Mouse (Mus musculus): ENCODE measurements at regions not wholly inside any gene's neighbourhood (a gene's known extent, or its start where the extent isn't known, plus 50 kb on each side); places are given as distances from the start of the nearest gene placed in this dataset.

DNA sequence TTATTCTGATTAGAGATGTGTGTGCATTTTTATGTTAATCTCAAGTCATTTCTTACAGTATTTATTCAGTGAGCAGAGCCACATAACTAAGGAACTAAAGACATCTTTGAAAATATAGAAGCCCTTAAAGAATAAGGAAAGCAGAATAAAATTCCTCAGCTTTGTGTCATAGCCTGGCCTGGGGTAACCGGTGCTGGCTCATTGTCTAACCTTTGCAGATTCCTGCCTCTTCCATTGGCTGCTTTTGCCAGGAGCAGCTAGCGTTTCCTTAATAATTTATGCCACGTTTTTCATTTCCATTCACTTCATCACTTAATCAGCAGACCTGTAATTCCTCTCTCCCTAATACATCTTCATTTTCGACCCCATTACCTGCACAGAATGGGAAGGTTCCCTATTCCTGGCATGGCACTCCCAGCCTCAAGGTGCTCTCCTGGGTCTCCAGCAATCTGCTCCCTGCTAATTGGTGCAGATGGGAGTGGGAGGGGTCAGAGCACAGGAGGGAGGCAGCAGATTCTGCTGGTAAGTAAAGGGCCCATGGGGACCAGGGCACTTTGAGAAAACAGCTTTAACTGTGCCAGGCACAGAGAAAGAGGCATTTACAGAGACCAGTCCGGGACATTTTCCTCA lies 413.1 kb downstream of the Stim2 start:
- DNase-seq (ENCODE audit: low read depth, low spot score) = no peak

GRCm38 (mm10) chr5:54419811-54420470 lies 421.6 kb downstream of the Stim2 start:
- no peak for DNase-seq (ENCODE audit: low read depth, low spot score)

GRCm38 (mm10) chr5:54439286-54439685 lies 441.0 kb downstream of the Stim2 start:
- DNase-seq (ENCODE audit: low read depth, low spot score) = no peak

- peak; percentile 47 for DNase-seq (ENCODE audit: low read depth, low spot score)
Measured at GRCm38 (mm10) chr5:54440794-54441447, 442.6 kb downstream of the Stim2 start.

GRCm38 (mm10) chr5:54441598-54441997 lies 443.3 kb downstream of the Stim2 start:
- no peak for DNase-seq (ENCODE audit: low read depth, low spot score)

DNA sequence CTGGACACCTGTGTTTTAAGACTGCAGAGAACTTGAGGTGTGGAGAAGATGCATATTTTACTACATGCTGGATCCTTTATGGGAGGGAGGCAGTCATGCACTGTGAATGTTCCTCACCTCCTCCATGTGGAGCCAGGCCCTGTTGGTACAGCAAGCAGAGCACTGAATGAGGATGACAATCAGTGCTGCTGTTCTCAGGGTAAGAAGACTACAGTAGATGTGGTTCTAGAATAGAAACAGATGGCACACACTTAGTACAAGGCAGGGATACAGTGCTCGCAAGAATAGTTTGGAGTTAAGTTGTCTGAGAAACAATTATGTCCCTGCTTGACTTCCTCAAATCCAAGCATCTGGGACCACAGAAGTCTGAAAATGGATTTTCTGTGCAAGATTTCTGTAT lies 485.6 kb downstream of the Stim2 start:
- peak; percentile 9 for DNase-seq (ENCODE audit: low read depth, low spot score)

Measured in brain, adult 2 months (tissue).